Mouse (Mus musculus): Measurements from ENCODE around the gene Dok4. TPM values are rescaled to one million over a fixed set of nuclear protein-coding genes. Genes with fewer than 3 reads are reported as not detected.
A peak's percentile ranks its signal among the peaks of the same experiment; 100 is the strongest.

The Dok4 gene
- total RNA-seq (2022): 10 to 100 TPM; 18.1 to 22.7 (median 19.8) TPM

DNA sequence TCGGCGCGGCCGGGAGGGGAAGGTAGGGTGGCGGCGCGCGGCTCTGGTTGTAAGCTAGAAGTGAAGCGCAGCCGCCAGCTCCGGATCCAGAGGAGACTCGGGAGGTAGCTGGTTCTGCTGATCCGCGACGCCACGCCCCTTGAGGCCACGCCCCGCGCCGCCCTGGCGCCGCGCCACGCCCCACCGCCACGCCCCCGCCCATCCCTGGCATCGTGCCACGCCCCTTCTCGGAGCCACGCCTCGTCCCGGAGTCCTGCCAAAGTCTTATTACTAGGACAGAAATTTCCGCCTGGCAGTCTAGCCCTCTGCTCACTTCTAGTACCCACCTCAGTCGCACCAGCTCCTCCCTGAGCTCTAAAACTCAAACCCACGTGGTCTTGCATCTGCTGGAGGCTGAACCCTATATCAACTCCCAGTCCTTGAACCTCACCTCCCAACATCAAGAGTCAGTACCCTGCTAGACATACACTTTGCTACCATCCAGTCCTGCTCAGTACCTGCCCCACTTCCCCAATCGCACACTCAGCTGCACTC, at the start of gene Dok4:
Gene Dok4 (minus strand): TSS at position 134 of the 534 bp plus-strand sequence.
- DNase-seq (ENCODE audit: low spot score in 2 of 2): peak in 1 of 2 experiments; percentile 62

DNA sequence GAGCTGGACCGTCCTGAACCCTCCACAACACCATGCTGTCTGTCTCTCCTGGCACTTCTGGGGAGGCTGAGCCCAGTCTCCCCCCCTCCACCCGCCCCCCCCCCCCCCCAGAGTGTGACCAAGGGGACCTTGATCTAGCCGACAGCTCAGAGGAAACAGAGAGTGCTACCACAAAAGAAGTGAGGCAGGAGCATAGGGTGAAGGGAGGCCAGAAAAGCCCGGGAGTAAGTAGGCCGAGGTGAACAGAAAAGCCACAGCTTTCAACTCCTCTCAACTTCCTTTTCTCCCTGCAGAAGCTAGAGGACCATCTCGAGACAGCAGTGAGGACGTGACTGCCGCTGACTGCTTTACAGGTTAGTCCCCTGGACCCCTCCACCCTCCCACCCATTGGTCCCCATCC, 47.3 kb upstream of the Dok4 start, which contains the start of gene Adgrg5:
Gene Adgrg5 (plus strand): TSS at position 290 of the 400 bp plus-strand sequence.
- no peak for DNase-seq (ENCODE audit: low spot score in 2 of 2)

DNA sequence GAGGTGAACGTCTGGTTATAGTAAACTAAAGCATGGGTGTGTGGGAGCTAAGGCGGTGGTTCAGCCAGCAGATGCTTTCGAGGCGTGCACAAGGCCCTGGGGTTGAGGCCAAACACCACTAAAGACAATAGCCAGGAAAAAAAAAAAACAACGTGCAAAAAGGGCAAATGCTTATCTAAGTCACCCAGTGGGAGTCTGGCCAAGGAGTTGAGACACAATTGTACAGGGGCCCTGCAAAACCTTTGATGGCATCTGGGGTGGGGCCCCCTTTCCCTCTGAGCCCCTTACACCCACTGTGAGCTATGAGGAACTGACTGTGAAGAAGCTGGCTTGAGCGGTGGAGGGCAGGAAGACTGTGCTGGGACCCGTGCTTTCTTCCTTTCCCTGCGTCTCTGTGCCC, 46.5 kb upstream of the Dok4 start:
- no peak for DNase-seq (ENCODE audit: low spot score in 2 of 2)

DNA sequence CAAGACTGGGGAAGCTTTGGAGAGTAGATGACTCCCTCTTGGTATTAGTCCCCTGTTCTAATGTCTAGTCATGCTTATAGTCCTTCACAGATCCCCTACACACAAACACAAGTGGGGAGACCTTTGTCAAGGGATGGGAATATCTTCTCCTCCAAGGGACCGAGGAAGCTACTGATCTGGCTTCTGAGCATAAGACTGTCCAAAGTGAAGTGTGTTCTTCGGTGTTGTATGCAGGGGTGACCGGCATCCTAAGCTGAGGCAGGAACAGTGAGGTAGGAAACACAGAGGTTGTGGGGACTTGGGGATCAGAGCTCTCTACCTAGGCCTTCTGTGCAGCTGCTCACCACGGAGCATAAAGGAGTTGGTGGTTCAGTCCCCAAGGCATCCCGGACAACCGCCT, 46.0 kb upstream of the Dok4 start:
- no peak for DNase-seq (ENCODE audit: low spot score in 2 of 2)

DNA sequence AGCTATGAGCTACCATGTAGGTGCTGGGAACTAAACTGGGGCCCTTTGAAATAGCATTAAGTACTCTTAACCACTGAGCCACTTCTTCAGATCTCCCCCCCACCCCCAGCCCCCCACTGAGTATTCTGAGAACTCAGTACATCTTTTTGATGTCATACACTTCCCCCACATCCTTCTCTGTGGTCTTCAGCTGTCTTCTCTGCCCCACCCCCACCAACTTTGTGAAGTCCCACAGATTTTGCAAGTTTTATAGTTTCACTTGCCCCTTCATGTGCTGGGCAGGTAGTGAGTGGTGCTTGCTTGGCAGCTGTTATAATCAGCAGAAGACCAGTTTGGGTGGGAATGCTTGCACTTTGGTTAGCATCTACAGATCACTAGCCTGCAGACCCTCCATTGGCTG, 43.1 kb upstream of the Dok4 start:
- no peak for DNase-seq (ENCODE audit: low spot score in 2 of 2)

DNA sequence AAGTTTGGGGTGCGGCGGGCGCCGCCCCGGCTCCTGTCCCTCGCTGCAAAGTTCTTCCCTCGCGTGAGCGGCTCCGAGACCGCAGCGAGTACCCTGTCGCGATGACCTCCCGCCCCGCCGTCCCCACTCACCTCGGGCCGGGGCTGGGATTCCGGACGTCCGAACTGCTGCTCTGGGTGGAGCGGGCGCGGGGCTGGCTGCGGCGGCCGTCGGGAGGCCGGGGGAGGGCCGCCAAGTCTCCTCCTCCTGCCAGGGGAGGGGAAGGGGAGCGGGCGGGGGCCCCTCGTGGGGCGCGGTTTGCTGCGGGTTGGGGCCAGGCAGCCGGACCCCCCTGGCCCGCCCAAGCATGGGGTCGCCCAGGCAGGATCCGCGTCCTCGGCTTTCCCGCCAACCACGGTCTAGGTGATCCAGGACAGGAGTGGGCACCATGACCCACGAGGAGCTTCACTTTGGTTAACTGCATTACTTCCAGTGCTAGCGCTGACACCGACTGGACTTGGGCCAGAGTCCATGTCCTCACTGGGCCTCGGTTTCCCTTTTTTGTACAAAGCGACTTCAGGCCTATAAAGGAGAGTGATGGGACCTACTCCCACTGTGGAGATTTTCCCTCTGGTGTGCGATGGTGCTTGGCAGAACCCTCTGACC, 41.8 kb upstream of the Dok4 start, which contains the start of gene Ccdc102a:
Gene Ccdc102a (minus strand): TSS at position 248 of the 645 bp plus-strand sequence.
- no peak for DNase-seq (ENCODE audit: low spot score in 2 of 2)

DNA sequence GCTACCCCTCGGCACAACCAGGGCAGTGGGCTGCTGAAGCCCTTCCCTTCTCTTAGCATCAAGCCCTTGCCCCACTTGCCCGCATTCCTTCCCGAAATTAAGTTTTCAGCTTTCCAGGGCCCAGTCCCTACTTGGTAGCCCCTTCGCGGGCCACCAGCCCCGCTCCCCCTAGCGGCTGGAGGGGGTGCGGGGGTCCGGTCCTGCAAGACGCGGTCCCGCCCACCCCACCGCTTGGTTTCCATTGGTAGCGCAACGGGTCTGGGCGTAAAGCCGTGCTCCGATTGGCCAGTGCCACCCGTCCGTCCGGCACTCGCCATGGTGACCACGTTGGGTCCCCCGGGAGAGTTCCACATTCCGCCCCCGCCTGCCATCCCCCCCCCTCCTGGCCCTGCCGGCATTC, 41.2 kb upstream of the Dok4 start:
- DNase-seq (ENCODE audit: low spot score in 2 of 2): peak; percentile 63 to 67

DNA sequence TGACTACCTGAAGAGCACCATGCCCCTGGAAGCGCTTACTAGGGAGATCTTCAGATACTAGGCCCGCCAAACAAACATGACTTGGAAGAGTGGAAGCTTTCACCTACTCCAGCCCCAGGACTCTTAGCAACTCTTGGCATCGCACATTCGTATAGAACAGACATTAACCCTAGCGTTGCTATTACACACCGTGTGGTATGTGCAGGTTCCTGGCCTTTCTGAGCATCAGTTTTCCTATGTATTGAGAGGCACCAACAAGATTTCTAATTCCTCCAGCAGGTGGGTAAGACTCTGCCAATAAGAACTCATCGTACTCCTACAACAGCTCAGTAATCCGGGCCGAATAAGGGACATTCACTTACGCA, 40.8 kb upstream of the Dok4 start:
- no peak for DNase-seq (ENCODE audit: low spot score in 2 of 2)

DNA sequence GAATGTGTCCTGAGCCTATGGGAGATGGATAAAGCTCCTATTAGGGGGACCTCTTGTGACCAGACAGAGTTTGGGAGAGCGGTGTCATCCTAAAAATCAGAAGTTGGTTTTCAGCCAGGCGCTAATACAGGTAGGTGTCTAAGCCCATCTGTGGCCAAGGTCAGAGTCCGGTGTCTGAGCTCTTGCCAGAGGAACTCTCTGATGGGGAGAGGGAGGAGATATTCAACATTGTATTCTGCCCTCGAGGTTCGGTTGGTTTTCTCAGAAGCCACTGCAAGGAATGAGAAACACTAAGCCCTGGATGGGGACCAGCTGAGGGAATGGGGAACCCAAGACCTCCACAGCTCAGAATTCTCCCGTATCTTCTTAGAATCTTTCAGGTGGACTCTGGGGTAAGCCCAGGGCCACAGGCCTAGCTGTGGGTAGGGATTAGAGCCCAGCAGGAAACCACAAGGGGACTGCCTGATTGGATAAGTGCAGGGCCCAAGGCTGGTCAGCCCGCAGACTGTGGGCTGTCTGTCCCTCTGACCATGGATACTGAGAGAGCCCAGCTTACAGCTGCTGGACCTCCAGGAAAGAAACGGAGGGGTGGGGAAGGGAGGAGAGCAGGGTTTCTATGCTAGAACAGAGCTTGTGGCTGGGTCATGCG, 40.3 kb upstream of the Dok4 start:
- DNase-seq (ENCODE audit: low spot score in 2 of 2): no peak

DNA sequence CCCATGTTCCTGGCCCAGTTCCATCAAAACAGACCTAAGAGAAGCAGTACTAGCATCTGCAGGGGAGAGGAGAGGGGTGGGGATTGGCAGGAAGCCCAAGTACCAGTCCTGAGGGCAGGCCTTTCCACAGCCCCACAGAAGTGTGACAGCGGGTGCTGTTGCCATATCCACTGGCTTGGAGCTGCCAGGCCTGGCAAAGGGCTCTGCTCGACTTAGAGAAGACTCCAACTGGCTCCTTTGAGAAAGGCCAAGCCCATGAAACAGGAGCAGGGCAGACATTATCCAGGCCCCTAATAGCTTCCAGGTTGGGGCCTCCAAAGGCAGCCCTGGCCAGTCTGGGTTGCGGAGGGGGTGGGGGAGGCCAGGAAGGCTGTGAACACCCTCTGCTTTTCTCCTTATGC, 38.6 kb upstream of the Dok4 start:
- DNase-seq (ENCODE audit: low spot score in 2 of 2): no peak

DNA sequence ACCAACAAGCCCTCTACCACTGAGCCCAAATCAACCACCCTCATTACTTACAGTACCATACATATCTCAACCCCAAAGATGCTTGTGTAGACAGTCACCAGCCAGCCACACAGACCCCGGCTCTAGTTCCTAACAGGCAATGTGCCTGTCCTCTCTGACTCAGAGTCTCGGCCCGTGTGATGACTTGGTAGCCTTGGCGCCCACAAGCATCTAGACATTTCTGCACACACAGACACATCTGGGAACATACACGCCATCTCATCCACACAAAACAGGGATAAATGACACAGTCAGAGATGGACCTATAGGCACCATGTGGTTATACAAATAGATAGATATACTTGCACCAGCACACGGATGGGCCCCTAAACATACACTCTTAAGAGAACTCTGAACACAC, 38.1 kb upstream of the Dok4 start:
- DNase-seq (ENCODE audit: low spot score in 2 of 2): no peak

DNA sequence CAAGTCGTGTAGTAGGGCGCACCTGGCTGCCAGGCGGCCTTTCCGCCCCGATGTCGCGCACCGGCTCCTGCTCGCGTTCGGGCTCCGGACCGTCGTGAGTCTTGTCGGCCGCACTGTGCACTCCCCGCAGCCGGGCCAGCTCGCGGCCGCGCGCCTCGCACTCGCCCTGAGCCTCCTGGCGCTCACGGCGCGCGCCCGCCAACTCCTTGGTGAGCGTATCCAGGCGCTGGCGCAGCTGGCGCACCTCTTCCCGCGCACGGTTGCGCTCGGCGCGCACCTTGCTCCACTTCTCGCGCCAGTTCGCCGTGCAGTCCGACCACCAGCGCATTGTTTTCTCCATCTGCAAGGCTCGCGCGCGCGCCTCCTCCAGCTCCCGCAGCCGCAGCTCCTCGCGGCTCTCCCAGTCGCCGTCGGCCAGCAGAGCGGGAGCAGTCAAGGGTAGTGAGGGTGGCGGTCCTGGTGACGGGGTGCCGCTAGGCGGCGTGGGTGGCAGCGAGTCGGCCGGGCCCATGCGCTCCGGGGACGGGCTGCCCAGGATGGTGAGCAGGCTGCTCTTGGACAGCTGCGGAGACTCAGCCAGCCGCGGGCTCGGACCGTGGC, 37.0 kb upstream of the Dok4 start:
- DNase-seq (ENCODE audit: low spot score in 2 of 2): peak in 1 of 2 experiments; percentile 41

DNA sequence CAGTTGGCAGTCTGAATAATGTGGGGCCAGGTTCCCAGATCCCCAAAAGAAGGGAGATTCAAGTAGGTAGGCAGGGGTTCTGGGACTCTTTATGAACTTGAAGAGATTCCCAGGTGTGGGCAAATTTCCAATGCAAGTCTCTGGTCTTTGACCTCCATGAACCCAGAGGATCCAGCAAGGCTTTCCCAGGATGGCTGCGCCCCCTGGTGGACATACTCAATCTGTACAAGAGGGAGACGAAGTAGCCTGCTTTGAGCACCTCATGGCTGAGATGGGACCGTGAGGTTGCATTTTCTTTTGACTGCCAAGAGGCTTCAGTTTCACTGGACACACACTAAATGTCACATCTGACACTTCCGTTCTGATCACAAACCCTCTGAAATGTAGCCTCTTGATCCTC, 32.7 kb upstream of the Dok4 start:
- peak; percentile 39 to 70 for DNase-seq (ENCODE audit: low spot score in 2 of 2)

DNA sequence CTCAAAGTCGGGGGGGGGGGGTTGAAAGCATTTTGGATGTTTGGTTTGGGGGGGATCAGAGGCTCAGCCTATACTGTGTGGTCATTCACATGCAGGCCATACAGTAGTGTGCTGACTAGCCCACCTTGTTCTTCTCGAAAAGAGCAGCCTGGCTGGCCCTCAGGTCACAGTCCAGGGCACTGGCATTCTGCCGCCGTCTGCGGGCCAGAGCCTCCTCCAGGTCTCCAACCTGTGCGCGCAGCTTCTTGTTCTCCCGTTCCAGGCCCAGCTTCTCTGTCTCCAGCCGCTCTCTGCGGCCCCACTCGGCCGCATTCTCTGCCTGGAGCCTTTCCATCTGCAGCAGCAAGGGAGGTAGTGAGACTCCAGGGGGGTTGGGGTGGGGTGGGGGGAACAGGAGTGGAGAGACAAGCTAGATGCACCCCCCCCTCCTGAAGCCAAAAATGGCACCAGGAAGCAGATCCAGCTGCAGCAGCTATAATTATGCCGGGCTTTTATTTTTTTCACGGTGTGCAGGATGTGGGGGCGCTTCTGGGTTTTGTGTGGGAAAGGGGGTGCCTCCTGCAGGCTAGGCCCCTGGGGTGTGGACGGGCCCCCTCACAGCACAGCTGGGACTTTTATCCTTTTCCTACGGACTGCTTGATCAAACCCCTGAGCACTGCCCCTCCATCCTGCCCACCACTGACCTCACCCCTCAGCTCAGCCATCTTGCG, 31.6 kb upstream of the Dok4 start:
- DNase-seq (ENCODE audit: low spot score in 2 of 2): no peak

DNA sequence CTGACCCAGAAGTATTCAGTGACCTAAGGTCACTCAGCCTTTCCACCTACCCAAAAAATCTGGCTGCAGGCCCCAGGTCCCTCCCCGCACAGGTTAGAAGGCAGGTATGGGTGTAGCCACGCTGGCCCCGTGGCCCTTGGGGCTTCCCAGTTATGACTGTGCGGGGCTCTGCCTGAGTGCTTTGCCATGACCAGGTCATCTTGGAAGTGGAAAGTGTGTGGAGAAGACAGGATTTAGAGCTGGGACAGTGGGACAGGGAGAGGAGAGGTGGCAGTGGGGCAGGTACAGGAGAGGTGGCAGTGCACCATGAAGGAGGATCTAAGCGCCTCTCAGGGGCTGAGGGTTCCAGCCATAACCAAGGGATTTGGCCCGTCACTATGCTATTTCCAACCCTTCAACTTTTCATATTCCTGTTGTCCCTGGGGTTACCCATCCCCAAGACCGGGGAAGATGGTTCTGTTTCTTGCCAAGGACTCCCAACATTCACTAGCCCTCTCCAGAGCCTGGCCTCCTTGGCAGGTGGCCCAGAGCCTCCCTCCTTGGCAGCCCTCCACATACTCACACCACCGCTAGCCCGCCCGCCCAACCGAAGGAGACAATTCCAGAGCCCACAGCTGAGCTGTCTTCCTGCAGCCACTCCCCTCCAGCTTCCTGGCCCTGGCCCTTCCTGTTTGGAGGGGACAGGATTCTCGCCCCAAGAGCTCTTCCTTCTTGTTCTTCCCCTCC, 28.5 kb upstream of the Dok4 start:
- DNase-seq (ENCODE audit: low spot score in 2 of 2): peak; percentile 29 to 34

DNA sequence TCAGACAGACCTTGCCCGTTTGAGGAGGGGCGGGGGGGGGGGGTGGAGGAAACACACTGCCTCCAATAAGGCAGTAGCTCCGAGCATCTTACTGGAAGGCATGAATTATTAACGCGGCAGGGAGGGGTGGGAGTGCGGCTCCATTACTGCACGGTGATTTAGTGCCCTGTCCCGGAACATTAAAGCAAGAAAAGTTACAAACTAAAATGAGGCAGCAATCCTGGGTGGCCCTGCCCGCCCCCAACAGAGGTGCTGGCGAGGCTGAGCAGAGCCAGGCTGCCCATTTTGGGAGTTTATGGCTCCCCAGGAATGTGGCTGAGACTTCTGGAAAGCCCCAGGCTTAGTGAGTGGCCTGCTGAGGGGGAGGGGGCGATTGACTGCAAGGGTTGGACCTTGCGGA, 27.6 kb upstream of the Dok4 start:
- DNase-seq (ENCODE audit: low spot score in 2 of 2): no peak

DNA sequence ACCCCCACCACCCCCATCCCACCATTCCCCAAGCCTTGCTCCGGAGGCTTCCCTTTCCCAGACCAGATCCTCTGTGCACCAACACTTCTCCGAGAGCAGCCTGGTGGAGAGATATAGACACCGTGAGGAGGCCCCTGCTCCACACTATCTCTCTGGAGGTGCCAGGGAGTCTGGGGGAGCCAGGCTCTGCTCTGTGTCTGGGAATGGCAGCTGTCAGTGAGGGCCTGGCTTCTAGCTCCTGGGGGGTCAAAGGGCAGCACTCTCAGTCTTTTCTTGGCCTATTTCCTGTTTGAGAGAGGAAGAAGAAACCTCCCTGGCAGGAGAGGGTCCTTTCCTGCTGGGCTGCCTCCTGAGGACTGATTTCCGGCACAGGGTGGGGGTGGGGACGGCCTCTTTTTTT, 24.9 kb upstream of the Dok4 start:
- no peak for DNase-seq (ENCODE audit: low spot score in 2 of 2)

DNA sequence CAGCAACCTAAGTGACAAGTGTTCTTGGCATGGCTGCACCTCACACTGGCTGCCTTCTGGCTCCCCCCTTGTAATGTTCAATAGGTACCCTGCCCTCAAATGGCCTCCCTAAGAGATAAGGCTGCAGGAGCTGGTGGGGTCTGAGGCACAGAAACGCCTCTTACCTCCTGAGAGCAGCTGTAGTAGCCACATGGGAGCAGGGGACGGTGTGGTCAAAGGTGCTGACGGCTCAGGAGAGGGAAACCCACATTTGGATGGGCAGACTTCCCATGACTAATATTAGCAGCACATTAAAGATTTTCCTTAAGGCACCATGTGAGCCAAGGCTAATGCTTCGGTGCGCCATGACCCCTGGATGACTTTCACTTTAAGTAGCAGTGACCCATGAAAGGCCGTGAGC, 24.5 kb upstream of the Dok4 start:
- DNase-seq (ENCODE audit: low spot score in 2 of 2): no peak

DNA sequence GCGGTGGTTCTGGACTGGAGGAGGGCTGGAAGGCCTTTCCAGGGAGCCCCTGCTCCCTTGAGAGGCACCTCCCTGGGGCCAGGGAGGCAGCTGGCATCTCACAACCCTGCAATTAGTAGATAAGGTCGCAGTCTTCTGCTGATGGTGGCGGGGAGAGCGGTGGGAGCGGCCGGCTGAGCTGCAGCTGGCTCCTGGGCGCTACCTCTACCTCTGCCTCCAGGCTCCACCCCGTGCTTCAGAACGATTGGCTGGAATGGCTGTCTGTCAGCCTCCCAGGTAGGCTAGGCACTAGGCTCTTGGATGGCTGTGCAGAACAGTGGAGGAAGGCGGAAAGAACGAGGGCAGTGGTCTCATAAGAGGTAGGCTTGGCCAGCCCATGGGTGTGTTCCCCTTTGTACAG, 23.1 kb upstream of the Dok4 start:
- no peak for DNase-seq (ENCODE audit: low spot score in 2 of 2)

DNA sequence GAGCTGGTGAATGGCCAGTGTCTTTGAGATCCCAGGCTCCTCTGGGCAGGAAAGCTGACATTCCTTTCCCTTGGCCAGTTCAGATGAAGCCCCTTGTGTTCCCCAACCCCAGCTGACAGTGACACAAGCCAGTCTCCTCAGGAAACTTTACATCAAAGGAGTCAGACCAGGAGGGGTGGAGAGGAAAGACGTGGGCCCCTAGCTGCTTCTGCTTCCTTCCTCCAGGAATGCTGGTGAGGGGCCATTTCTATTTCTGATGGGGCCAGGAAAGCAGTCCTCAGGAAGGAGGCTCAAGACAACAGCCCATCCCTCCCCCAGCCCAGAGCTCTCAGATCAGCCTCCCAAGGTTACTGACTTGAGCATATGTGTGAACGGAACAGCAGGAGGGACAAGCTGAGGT, 16.8 kb upstream of the Dok4 start:
- no peak for DNase-seq (ENCODE audit: low spot score in 2 of 2)

DNA sequence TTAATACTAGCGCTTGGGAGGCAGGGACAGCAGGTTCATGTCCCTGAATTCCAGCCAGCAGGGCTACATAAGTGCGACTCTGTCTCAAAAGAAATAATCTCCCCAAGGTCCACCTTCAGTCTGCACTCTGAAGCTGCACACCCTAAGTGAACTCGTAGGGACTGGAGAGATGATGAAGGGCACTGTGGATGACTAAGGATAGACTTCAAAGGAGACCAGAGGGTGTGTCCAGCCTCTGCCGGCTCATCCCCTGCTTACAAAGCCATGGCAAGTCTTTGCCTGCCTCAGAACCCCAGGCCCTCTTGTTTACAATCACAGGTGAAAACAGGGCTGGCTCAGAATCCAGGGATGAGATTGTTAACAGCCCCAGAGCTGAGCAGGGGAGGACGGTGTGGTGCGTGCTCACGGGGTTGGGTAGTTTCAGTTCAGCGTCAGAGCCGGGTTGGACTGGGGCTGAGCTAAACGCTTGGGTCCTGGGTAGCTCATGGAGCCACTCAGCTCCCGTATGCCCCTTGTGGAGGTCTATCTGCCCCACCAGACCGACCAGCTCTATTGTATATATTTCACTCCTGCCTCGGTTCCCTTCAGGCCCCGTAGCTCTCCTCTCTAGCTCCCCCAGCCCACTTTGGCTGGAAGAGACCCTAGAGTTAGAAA, 12.4 kb upstream of the Dok4 start:
- no peak for DNase-seq (ENCODE audit: low spot score in 2 of 2)

Data from layer of hippocampus, adult 8-10 months (tissue).